Mouse (Mus musculus) liver, embryonic 16.5 days (tissue): Measurements from ENCODE around the gene Abr. TPM values are rescaled to one million over a fixed set of nuclear protein-coding genes. Genes with fewer than 3 reads are reported as not detected.

Experiments used
- ATAC-seq: fragments of 200-750 bp; cut with Nextera tagmentation; 2 replicates; pipeline ENCODE4 v1.8.0; 2017; ENCODE audit warnings: low read depth, mild to moderate bottlenecking, moderate number of reproducible peaks, moderate library complexity
- H3K27ac ChIP-seq: fragments of 300-500 bp; sonication (generic); 2 replicates; pipeline ENCODE4 v1.5.1; 2014; ENCODE audit warnings: mild to moderate bottlenecking, low read length
- H3K27me3 ChIP-seq: fragments of 300-500 bp; sonication (generic); 2 replicates; pipeline ENCODE4 v1.6.1; 2014; ENCODE audit warnings: low read depth, low read length, mixed read lengths; ENCODE audit not compliant: control insufficient read depth, insufficient read depth
- H3K36me3 ChIP-seq: fragments of 300-500 bp; sonication (generic); 2 replicates; pipeline ENCODE4 v1.6.1; 2014; ENCODE audit warnings: mild to moderate bottlenecking; ENCODE audit not compliant: control insufficient read depth, insufficient read depth
- H3K4me1 ChIP-seq: fragments of 300-500 bp; sonication (generic); 2 replicates; pipeline ENCODE4 v1.6.1; 2014; ENCODE audit warnings: low read depth, low read length, mixed read lengths; ENCODE audit not compliant: control insufficient read depth
- H3K4me2 ChIP-seq: fragments of 300-500 bp; sonication (generic); 2 replicates; pipeline ENCODE4 v1.6.1; 2014; ENCODE audit warnings: low read depth, low read length, mixed read lengths
- H3K4me3 ChIP-seq: fragments of 300-500 bp; sonication (generic); 2 replicates; pipeline ENCODE4 v1.5.1; 2014; ENCODE audit warnings: low read depth, mild to moderate bottlenecking, low read length
- H3K9ac ChIP-seq: fragments of 300-500 bp; sonication (generic); 2 replicates; pipeline ENCODE4 v1.6.1; 2014; ENCODE audit warnings: low read depth, low read length
- H3K9me3 ChIP-seq: fragments of 300-500 bp; sonication (generic); replicated peaks from 2 replicates; pipeline ENCODE4 v1.6.1; 2016; ENCODE audit warnings: low read length; ENCODE audit not compliant: control insufficient read depth
- WGBS: fragments of 180-500 bp; shearing (Covaris S2); extraction: QIAGEN DNeasy Blood & Tissue Kit; methylation state at CpG from one replicate; pipeline ENCODE4 v1.1.7; 2014; ENCODE audit not compliant: insufficient replicate concordance; 5-methylcytosine and 5-hydroxymethylcytosine counted together
- polyA plus RNA-seq: library from polyadenylated mRNA; unstranded; fragments of >200 nt; fragmentation: Nextera tagmentation; extraction: Ambion mirVana; gene quantifications from 2 replicates; pipeline ENCODE4 v1.2.1, GENCODE M21; 2015

Gene Abr
- polyA plus RNA-seq, 1 experiment from 2014 or later = 3.7 TPM

DNA sequence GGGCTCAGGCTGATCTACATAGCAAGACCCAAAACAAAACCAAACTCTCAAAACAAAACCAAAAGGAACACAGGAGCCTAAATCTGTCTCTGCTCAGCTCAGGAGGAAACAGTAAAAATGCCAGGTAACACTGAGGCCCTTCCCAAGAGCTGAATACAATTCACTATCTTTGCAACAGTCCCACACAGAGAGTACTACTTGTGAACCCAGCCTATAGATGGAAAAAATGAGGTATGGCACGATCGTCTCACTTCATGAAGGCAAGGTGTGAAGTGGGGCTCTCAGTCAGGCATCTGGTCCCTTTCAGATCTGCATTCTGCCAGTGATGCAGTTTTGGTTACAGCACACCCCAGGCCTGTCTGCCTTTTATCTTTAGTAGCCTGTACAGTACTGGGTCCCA, 138.1 kb downstream of the Abr start:
- no peaks in the 10 kb centered on the region for H3K27me3 ChIP-seq

DNA sequence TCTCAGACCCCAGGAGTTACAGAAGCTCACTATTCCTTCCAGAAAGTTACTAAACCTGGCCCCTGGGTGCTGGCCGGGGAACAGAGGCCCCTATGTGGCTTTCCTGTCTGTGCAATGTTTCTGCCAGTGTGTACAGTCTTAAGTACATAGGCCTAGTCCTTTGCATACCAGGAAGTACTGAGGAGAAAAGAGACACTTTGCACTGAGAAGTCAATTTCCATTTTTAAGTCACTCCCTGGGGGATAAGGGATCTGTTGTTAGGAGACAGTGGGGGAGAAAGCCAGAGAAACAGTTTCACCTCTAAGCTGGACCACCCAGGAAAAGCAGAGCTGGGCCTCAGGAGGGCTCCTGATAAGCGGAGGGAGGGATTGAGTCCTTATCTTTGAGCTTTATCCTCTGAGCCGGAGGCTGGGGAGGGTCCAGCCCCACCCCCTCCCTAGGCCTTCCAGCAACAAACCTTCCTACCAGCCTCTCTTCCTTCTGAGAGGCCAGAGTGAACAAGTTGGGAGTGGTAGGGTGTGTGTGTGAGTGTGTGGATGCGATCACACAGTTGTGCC, 138.9 kb downstream of the Abr start:
- no peak overlapping the region for H3K4me3 ChIP-seq
- peak overlapping the region; percentile 6 for H3K27ac ChIP-seq
- no peaks in the 10 kb centered on the region for H3K36me3 ChIP-seq
- no peak for ATAC-seq
- H3K9ac ChIP-seq = no peak overlapping the region
- no peaks in the 10 kb centered on the region for H3K27me3 ChIP-seq
- 0 out of 2 replicates have a peak overlapping the region, but pooled peaks have one; percentile 13 for H3K4me2 ChIP-seq
- H3K9me3 ChIP-seq = no peaks in the 10 kb centered on the region
- WGBS = 11% methylated on average over 4 of the region's 4 CpGs
- H3K4me1 ChIP-seq = no peaks in the 10 kb centered on the region; the same call in none of the 2 replicates

More for the DNA sequence above, 138.1 kb downstream of the Abr start:
- WGBS = 69% methylated on average over 2 of the region's 2 CpGs
- H3K4me1 ChIP-seq = no peaks in the 10 kb centered on the region; the same call in none of the 2 replicates
- no peaks in the 10 kb centered on the region for H3K36me3 ChIP-seq
- no peak overlapping the region for H3K4me3 ChIP-seq
- H3K4me2 ChIP-seq = no peak overlapping the region
- H3K9me3 ChIP-seq = no peaks in the 10 kb centered on the region
- H3K27ac ChIP-seq = no peak overlapping the region
- H3K9ac ChIP-seq = no peak overlapping the region
- ATAC-seq = no peak

- Histone ChIP-seq H3K9ac (no peak overlapping the region), H3K4me3 (no peak overlapping the region), H3K4me2 (0 out of 2 replicates have a peak overlapping the region, but pooled peaks have one; percentile 13), H3K27me3 (no peaks in the 10 kb centered on the region), H3K4me1 (no peaks in the 10 kb centered on the region; the same call in none of the 2 replicates), H3K27ac (peak overlapping the region; percentile 6), H3K9me3 (no peaks in the 10 kb centered on the region), H3K36me3 (no peaks in the 10 kb centered on the region)
- WGBS = 30% methylated on average over 5 of the region's 5 CpGs
- no peak for ATAC-seq
These were observed 139.4 kb downstream of the Abr start for GRCm38 (mm10) chr11:76482697-76483096.

GRCm38 (mm10) chr11:76482183-76482582, 139.9 kb downstream of the Abr start:
- Histone ChIP-seq H3K4me3 (no peak overlapping the region), H3K36me3 (no peaks in the 10 kb centered on the region), H3K27me3 (no peaks in the 10 kb centered on the region), H3K9me3 (no peaks in the 10 kb centered on the region), H3K27ac (peak overlapping the region; percentile 8), H3K9ac (no peak overlapping the region), H3K4me1 (no peaks in the 10 kb centered on the region; the same call in none of the 2 replicates), H3K4me2 (no peak overlapping the region)
- 37% methylated on average over 5 of the region's 5 CpGs for WGBS
- peak; percentile 30; the same call in 1 of the 2 replicates for ATAC-seq

- Histone ChIP-seq H3K4me1 (no peaks in the 10 kb centered on the region; the same call in none of the 2 replicates), H3K27ac (peak overlapping the region; percentile 59), H3K36me3 (no peaks in the 10 kb centered on the region), H3K27me3 (no peaks in the 10 kb centered on the region), H3K4me2 (no peak overlapping the region), H3K4me3 (no peak overlapping the region), H3K9me3 (no peaks in the 10 kb centered on the region), H3K9ac (no peak overlapping the region)
- peak; percentile 24; the same call in 1 of the 2 replicates for ATAC-seq
- whole genome bisulfite sequencing = 55% methylated on average over 4 of the region's 4 CpGs
These were observed 142.4 kb downstream of the Abr start for GRCm38 (mm10) chr11:76479729-76480128.

GRCm38 (mm10) chr11:76478676-76479655, 143.1 kb downstream of the Abr start:
- no peak overlapping the region for H3K4me2 ChIP-seq
- WGBS = 50% methylated on average over 13 of the region's 13 CpGs
- H3K9ac ChIP-seq = no peak overlapping the region
- no peaks in the 10 kb centered on the region; the same call in none of the 2 replicates for H3K4me1 ChIP-seq
- H3K27ac ChIP-seq = peak overlapping the region; percentile 59; the same call in 1 of the 2 replicates
- H3K36me3 ChIP-seq = no peaks in the 10 kb centered on the region
- no peaks in the 10 kb centered on the region for H3K9me3 ChIP-seq
- H3K4me3 ChIP-seq = no peak overlapping the region
- H3K27me3 ChIP-seq = no peaks in the 10 kb centered on the region
- no peak for ATAC-seq

GRCm38 (mm10) chr11:76477095-76477525, 145.0 kb downstream of the Abr start:
- no peaks in the 10 kb centered on the region for H3K27me3 ChIP-seq
- ATAC-seq = no peak
- no peaks in the 10 kb centered on the region for H3K36me3 ChIP-seq
- 52% methylated on average over 5 of the region's 5 CpGs for WGBS
- no peaks in the 10 kb centered on the region for H3K4me1 ChIP-seq
- H3K27ac ChIP-seq = no peak overlapping the region
- no peak overlapping the region for H3K9ac ChIP-seq
- H3K9me3 ChIP-seq = no peaks in the 10 kb centered on the region
- H3K4me2 ChIP-seq = no peak overlapping the region
- no peak overlapping the region for H3K4me3 ChIP-seq

GRCm38 (mm10) chr11:76476376-76477094, 145.6 kb downstream of the Abr start:
- Histone ChIP-seq H3K36me3 (no peaks in the 10 kb centered on the region), H3K4me2 (no peak overlapping the region), H3K9ac (no peak overlapping the region), H3K4me1 (no peaks in the 10 kb centered on the region), H3K27ac (no peak overlapping the region), H3K9me3 (no peaks in the 10 kb centered on the region), H3K27me3 (no peaks in the 10 kb centered on the region), H3K4me3 (no peak overlapping the region)
- ATAC-seq = no peak
- WGBS = 56% methylated on average over 8 of the region's 8 CpGs
